Mouse (Mus musculus) G1E (cell line): ENCODE measurements at regions not wholly inside any gene's neighbourhood (a gene's known extent, or its start where the extent isn't known, plus 50 kb on each side); places are given as distances from the start of the nearest gene placed in this dataset.

Experiments used
- ATAC-seq: 2 replicates; pipeline ENCODE4 v1.8.0; 2016; ENCODE audit warnings: mild to moderate bottlenecking; ENCODE audit not compliant: insufficient number of reproducible peaks, poor library complexity, low FRiP score, severe bottlenecking; ENCODE audit errors: extremely low read depth
- DNase-seq: peaks from one replicate; pipeline ENCODE4 v3.0.0; 2012; ENCODE audit warnings: low spot score
- H3K27me3 ChIP-seq: 2 replicates; pipeline ENCODE4 v1.6.1; 2012; ENCODE audit warnings: mild to moderate bottlenecking, low read length, inconsistent platforms; ENCODE audit not compliant: insufficient read depth
- H3K36me3 ChIP-seq: replicated peaks from 2 replicates; pipeline ENCODE3; 2012; ENCODE audit warnings: mild to moderate bottlenecking, inconsistent platforms
- H3K4me1 ChIP-seq: 2 replicates; pipeline ENCODE4 v1.6.1; 2012; ENCODE audit warnings: low read depth, low read length, inconsistent platforms, mixed read lengths; ENCODE audit not compliant: insufficient read depth
- H3K4me3 ChIP-seq: 2 replicates; pipeline ENCODE4 v1.5.1; 2012; ENCODE audit warnings: low read depth, mild to moderate bottlenecking, inconsistent platforms, low read length, moderate library complexity, mixed read lengths
- H3K9me3 ChIP-seq: replicated peaks from 2 replicates; pipeline ENCODE4 v1.6.1; 2012; ENCODE audit warnings: inconsistent platforms
- CTCF ChIP-seq: IDR thresholded peaks from 2 replicates; pipeline ENCODE4 v1.5.1; 2012; ENCODE audit warnings: low read depth, low read length, inconsistent platforms, mixed read lengths
- GATA1 ChIP-seq: IDR thresholded peaks from 2 replicates; pipeline ENCODE4 v1.6.1; 2012; ENCODE audit warnings: borderline replicate concordance, low read length, inconsistent platforms, mixed read lengths
- GATA2 ChIP-seq: IDR thresholded peaks from 2 replicates; pipeline ENCODE4 v1.6.1; 2012; ENCODE audit warnings: low read depth, low read length, inconsistent platforms, borderline replicate concordance
- POLR2AphosphoS5 ChIP-seq: IDR thresholded peaks from 2 replicates; pipeline ENCODE4 v1.6.1; 2012; ENCODE audit warnings: low read depth, low read length, inconsistent platforms; ENCODE audit not compliant: insufficient replicate concordance
- TAL1 ChIP-seq: conservative IDR thresholded peaks from 2 replicates; pipeline ENCODE4 v1.6.1; 2012; ENCODE audit warnings: low read depth, low read length, inconsistent platforms, mixed read lengths

DNA sequence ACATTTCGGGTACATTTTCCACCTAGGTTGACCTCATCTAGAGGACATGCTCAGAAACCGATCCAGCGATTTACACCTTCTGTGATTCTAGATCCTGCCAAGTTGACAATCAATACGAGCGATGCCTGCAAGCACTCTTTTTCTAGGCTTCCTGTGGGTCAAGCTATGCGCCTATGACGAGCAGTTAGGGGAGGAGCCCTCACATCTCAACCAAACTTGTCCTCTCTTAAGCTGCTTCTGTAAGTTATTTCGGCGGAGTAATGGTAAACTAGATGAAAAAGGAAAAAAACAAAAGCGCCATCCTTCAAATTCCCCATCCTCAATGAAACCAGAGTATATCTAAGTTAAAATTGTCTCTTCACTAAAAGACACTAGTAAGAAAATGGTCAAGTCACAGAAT is 858.5 kb downstream of the Zfp704 start:
- DNase-seq (no peak), ATAC-seq (no peak)
- Histone ChIP-seq H3K36me3 (no peaks in the 10 kb centered on the region), H3K4me3 (no peak overlapping the region), H3K4me1 (peaks cover 54% of the 10 kb centered on the region), H3K9me3 (no peaks in the 10 kb centered on the region), H3K27me3 (no peaks in the 10 kb centered on the region; the same call in 1 of the 2 replicates)
- TF ChIP-seq CTCF: no peak
- TF ChIP-seq TAL1: no peak
- TF ChIP-seq POLR2AphosphoS5: no peak
- no peak for TF ChIP-seq GATA1
- no peak for TF ChIP-seq GATA2

DNA sequence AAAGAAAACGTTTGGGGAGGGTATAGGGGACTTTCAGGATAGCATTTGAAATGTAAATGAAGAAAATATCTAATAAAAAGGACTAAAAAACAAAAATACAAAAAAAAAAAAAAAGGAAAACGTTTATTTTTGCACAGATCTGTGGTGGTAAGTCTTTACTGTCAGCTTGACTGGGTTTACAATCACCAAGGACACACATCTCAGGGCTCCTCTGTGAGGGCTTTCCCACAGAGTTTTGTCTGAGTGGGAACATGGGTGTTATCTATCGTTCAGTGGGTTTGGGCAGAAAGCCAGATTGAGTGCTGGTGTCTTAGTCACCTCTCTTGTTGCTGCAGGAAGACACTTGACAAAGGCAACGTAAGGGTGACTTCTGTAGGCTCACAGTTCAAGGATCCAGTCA is 859.0 kb downstream of the Zfp704 start:
- no peak for ATAC-seq
- TF ChIP-seq GATA1 (no peak), CTCF (no peak), POLR2AphosphoS5 (no peak), GATA2 (no peak), TAL1 (no peak)
- no peak for DNase-seq
- peaks cover 52% of the 10 kb centered on the region for H3K4me1 ChIP-seq
- H3K36me3 ChIP-seq: no peaks in the 10 kb centered on the region
- H3K9me3 ChIP-seq: no peaks in the 10 kb centered on the region
- H3K27me3 ChIP-seq: no peaks in the 10 kb centered on the region; the same call in 1 of the 2 replicates
- H3K4me3 ChIP-seq: no peak overlapping the region

- TF ChIP-seq CTCF (no peak), POLR2AphosphoS5 (no peak), TAL1 (no peak), GATA1 (no peak), GATA2 (no peak)
- no peaks in the 10 kb centered on the region for H3K36me3 ChIP-seq
- no peak for ATAC-seq
- H3K4me3 ChIP-seq: no peak overlapping the region
- H3K4me1 ChIP-seq: peaks cover 53% of the 10 kb centered on the region
- H3K27me3 ChIP-seq: no peaks in the 10 kb centered on the region; the same call in 1 of the 2 replicates
- H3K9me3 ChIP-seq: no peaks in the 10 kb centered on the region
- no peak for DNase-seq
Observed at GRCm38 (mm10) chr3:8750162-8750561, 859.7 kb downstream of the Zfp704 start.

GRCm38 (mm10) chr3:8747201-8747600 is 862.7 kb downstream of the Zfp704 start:
- Histone ChIP-seq H3K4me3 (peak overlapping the region; percentile 1; the same call in 1 of the 2 replicates), H3K9me3 (no peaks in the 10 kb centered on the region), H3K27me3 (no peaks in the 10 kb centered on the region; the same call in 1 of the 2 replicates), H3K36me3 (no peaks in the 10 kb centered on the region), H3K4me1 (peaks cover 47% of the 10 kb centered on the region)
- ATAC-seq (peak; percentile 58), DNase-seq (no peak)
- TF ChIP-seq CTCF (no peak), GATA1 (no peak), POLR2AphosphoS5 (no peak), TAL1 (peak; percentile 63; the same call in 1 of the 2 replicates)

DNA sequence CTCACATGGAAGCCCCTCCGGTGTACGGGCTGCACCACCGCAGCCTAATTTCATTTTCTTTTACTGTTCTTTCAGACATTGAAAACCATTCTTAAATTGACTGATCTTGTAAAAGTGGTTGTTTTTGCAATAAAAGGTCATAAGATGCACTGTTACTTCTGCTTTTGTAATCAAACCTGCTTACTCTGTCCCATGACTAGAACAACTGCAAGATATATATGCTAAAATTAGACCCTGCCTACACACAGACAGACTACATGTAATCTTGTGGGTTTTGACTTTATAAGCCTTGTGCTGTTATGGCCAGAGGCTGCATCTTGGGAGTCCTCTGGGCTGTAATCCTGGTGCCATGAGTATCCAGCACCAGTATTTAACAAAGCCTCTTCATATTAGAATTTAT is 863.2 kb downstream of the Zfp704 start:
- H3K36me3 ChIP-seq: no peaks in the 10 kb centered on the region
- ATAC-seq (peak; percentile 74), DNase-seq (no peak)
- TF ChIP-seq GATA1 (no peak), TAL1 (no peak), CTCF (no peak), POLR2AphosphoS5 (no peak), GATA2 (no peak)
- H3K27me3 ChIP-seq: no peaks in the 10 kb centered on the region; the same call in 1 of the 2 replicates
- peaks cover 48% of the 10 kb centered on the region for H3K4me1 ChIP-seq
- H3K4me3 ChIP-seq: no peak overlapping the region; the same call in 1 of the 2 replicates
- H3K9me3 ChIP-seq: no peaks in the 10 kb centered on the region

- no peaks in the 10 kb centered on the region for H3K36me3 ChIP-seq
Observed at GRCm38 (mm10) chr3:8746037-8746436, 863.8 kb downstream of the Zfp704 start.

GRCm38 (mm10) chr3:8744857-8745256 is 865.0 kb downstream of the Zfp704 start:
- no peak for ATAC-seq
- Histone ChIP-seq H3K36me3 (no peaks in the 10 kb centered on the region), H3K9me3 (no peaks in the 10 kb centered on the region), H3K27me3 (no peaks in the 10 kb centered on the region; the same call in 1 of the 2 replicates), H3K4me3 (no peak overlapping the region), H3K4me1 (peaks cover 40% of the 10 kb centered on the region)
- DNase-seq: no peak
- TF ChIP-seq GATA2 (no peak), POLR2AphosphoS5 (no peak), TAL1 (no peak), GATA1 (no peak), CTCF (no peak)

More at GRCm38 (mm10) chr3:8746037-8746436, 863.8 kb downstream of the Zfp704 start:
- no peaks in the 10 kb centered on the region; the same call in 1 of the 2 replicates for H3K27me3 ChIP-seq
- no peak for DNase-seq
- no peak for ATAC-seq
- H3K4me1 ChIP-seq: peaks cover 48% of the 10 kb centered on the region
- H3K9me3 ChIP-seq: no peaks in the 10 kb centered on the region
- H3K4me3 ChIP-seq: no peak overlapping the region
- TF ChIP-seq POLR2AphosphoS5: no peak
- no peak for TF ChIP-seq GATA2
- TF ChIP-seq TAL1: no peak
- no peak for TF ChIP-seq CTCF
- no peak for TF ChIP-seq GATA1
